Mouse (Mus musculus) midbrain, postnatal 0 days (tissue): ENCODE results near the gene Sarnp. TPM values are rescaled to one million over a fixed set of nuclear protein-coding genes. Genes with fewer than 3 reads are reported as not detected.

Experiments
- ATAC-seq: fragments of 200-750 bp; cut with Nextera tagmentation; 2 replicates; pipeline ENCODE4 v1.8.0; 2017; ENCODE audit warnings: moderate number of reproducible peaks, mild to moderate bottlenecking, moderate TSS enrichment, moderate library complexity; ENCODE audit not compliant: low FRiP score
- DNase-seq: peaks from one replicate; pipeline ENCODE4 v3.0.0-alpha.2; 2015; ENCODE audit warnings: low spot score
- H3K27ac ChIP-seq: fragments of 300-500 bp; sonication (generic); 2 replicates; pipeline ENCODE4 v1.5.1; 2014; ENCODE audit warnings: low read depth, mild to moderate bottlenecking, low read length, mixed read lengths
- H3K27me3 ChIP-seq: fragments of 300-500 bp; sonication (generic); 2 replicates; pipeline ENCODE4 v1.6.1; 2014; ENCODE audit warnings: low read length, control low read depth, mixed read lengths; ENCODE audit not compliant: insufficient read depth
- H3K36me3 ChIP-seq: fragments of 300-500 bp; sonication (generic); 2 replicates; pipeline ENCODE4 v1.6.1; 2014; ENCODE audit warnings: low read length, control low read depth, mixed read lengths; ENCODE audit not compliant: insufficient read depth
- H3K4me1 ChIP-seq: fragments of 300-500 bp; sonication (generic); 2 replicates; pipeline ENCODE4 v1.6.1; 2014; ENCODE audit warnings: mild to moderate bottlenecking, control low read depth, antibody characterized with exemption, low read length, mixed read lengths; ENCODE audit not compliant: insufficient read depth
- H3K4me2 ChIP-seq: fragments of 300-500 bp; sonication (generic); 2 replicates; pipeline ENCODE4 v1.6.1; 2014; ENCODE audit warnings: low read depth, mild to moderate bottlenecking, low read length, mixed read lengths; ENCODE audit not compliant: poor library complexity, severe bottlenecking
- H3K4me3 ChIP-seq: fragments of 300-500 bp; sonication (generic); 2 replicates; pipeline ENCODE4 v1.5.1; 2014; ENCODE audit warnings: low read depth, mild to moderate bottlenecking, low read length, moderate library complexity
- H3K9ac ChIP-seq: fragments of 300-500 bp; sonication (generic); replicated peaks from 2 replicates; pipeline ENCODE4 v1.6.1; 2014; ENCODE audit warnings: mild to moderate bottlenecking, low read length, moderate library complexity, mixed read lengths; ENCODE audit not compliant: poor library complexity, severe bottlenecking
- H3K9me3 ChIP-seq: fragments of 300-500 bp; sonication (generic); 2 replicates; pipeline ENCODE4 v1.6.1; 2016; ENCODE audit warnings: low read length, control low read depth
- CTCF ChIP-seq: IDR thresholded peaks from 2 replicates; pipeline ENCODE4 v1.5.1; 2016; ENCODE audit warnings: antibody characterized with exemption, mild to moderate bottlenecking
- WGBS: fragments of 180-500 bp; shearing (Covaris S2); extraction: QIAGEN DNeasy Blood & Tissue Kit; methylation state at CpG from one replicate; pipeline ENCODE4 v1.1.7; 2014; 5-methylcytosine and 5-hydroxymethylcytosine counted together
- polyA plus RNA-seq: library from polyadenylated mRNA; unstranded; fragments of >200 nt; fragmentation: Nextera tagmentation; extraction: Ambion mirVana; gene quantifications from 2 replicates; pipeline ENCODE4 v1.2.1, GENCODE M21; 2015
- total RNA-seq: library from RNA; depleted of rRNA; stranded (reverse); fragments of >200 nt; gene quantifications from 2 replicates; pipeline ENCODE4 v1.2.3, GENCODE M21; 2014

The Sarnp gene
- total and polyA plus RNA-seq, 2 experiments from 2014 or later, result 36.8 to 120 TPM

DNA sequence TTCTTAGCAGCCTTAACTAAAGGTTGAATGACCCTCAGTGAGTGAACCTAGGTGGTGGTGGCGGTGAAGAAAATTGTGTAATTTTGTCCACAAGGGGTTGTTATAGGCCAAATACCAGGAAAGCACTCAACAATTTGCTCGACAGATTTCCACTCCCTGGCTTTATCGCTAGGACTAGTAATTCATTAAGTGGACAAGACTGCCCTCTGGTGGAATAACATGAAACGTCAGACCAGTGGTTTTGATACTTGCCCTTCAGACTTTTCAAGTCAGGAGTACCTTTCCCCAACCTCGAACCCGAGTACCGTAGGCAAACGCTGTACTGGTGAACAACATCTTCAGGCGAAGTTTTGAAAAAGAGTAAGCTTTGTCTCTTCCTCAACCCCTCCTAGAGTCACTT is 78.3 kb downstream of the Sarnp start:
- WGBS, result 1% methylated on average over 9 of the region's 9 CpGs
- ATAC-seq, result peak; percentile 17; the same call in 1 of the 2 replicates

DNA sequence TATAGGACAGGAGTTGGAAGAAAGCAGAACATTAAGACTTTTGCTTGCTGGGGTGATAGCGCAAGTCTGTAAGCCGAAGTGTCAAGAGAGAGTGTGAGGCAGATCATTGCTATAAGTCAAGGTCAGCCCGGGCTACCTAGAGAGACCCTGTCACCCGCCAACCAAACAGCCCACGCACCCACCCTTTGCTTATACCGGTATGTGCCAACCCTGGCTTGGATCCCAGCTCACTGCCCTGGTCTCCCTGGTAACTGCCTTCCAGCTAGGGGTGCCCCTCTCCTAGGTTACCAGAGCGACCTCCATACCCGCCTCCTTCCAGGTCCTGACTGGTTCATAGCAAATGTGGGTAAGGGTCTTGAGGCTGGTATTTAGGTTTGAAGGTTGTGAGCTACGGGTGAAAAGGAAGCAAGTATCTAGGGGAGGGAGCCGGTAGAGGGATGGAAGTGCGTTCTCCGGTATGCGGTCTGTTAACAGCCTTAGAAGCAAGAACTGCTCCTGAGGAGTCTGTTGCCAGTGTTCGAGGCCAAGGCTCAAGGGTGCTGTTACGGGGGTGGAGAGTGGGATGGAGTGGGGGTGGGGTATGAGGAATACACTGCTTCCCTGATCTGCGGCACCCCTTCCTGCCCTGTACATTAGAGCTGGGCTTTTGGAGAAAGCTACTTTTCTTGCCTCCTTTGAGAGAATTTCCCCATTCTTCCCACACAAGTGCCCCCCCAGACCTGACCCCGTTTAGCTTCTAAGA is 79.0 kb downstream of the Sarnp start:
- Histone ChIP-seq H3K9me3 (no peaks in the 10 kb centered on the region), H3K27ac (peak overlapping the region; percentile 47; the same call in 1 of the 2 replicates), H3K36me3 (no peaks in the 10 kb centered on the region), H3K4me1 (peaks cover 5% of the 10 kb centered on the region; the same call in 1 of the 2 replicates), H3K9ac (no peak overlapping the region; the same call in 1 of the 2 replicates), H3K27me3 (peaks cover 10% of the 10 kb centered on the region; the same call in 1 of the 2 replicates), H3K4me3 (peak overlapping the region; percentile 14; the same call in 1 of the 2 replicates), H3K4me2 (peak overlapping the region; percentile 34)
- ATAC-seq (peak; percentile 71), DNase-seq (peak; percentile 88)
- 6% methylated on average over 17 of the region's 17 CpGs for WGBS
- no peak for TF ChIP-seq CTCF

More for the DNA sequence above, 78.3 kb downstream of the Sarnp start:
- peak overlapping the region; percentile 34 for H3K4me2 ChIP-seq
- no peak overlapping the region for H3K9ac ChIP-seq
- DNase-seq, result peak; percentile 96
- H3K4me1 ChIP-seq, result peaks cover 8% of the 10 kb centered on the region; the same call in 1 of the 2 replicates
- H3K36me3 ChIP-seq, result no peaks in the 10 kb centered on the region
- peak overlapping the region; percentile 14; the same call in 1 of the 2 replicates for H3K4me3 ChIP-seq
- H3K27ac ChIP-seq, result no peak overlapping the region
- peak; percentile 87 for TF ChIP-seq CTCF
- H3K9me3 ChIP-seq, result no peaks in the 10 kb centered on the region
- H3K27me3 ChIP-seq, result peaks cover 10% of the 10 kb centered on the region; the same call in 1 of the 2 replicates

DNA sequence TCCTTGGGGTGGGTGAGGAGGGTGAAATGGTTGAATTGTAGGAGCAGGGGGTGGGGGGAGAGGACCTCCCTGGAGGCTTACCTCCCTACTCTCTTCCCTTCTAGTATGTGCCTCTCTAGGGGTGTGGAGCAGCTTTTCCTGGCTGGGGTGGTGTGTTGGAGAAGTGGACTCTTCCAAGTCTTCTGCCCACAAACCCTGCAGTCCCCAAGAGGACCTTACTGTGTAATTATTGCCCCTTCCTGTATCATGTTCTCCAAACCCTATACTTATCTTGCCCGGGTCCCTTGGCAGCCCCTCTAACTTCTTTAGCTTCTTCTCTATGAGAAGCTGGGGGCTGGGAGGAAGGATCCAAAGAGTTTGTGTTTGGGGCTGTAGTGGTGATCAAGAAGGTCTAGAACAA is 79.7 kb downstream of the Sarnp start:
- Histone ChIP-seq H3K4me1 (peaks cover 5% of the 10 kb centered on the region; the same call in 1 of the 2 replicates), H3K9ac (no peak overlapping the region; the same call in 1 of the 2 replicates), H3K4me3 (peak overlapping the region; percentile 14; the same call in 1 of the 2 replicates), H3K9me3 (no peaks in the 10 kb centered on the region), H3K36me3 (no peaks in the 10 kb centered on the region), H3K27me3 (peaks cover 10% of the 10 kb centered on the region; the same call in 1 of the 2 replicates), H3K27ac (no peak overlapping the region), H3K4me2 (no peak overlapping the region; the same call in 1 of the 2 replicates)
- DNase-seq (no peak), ATAC-seq (no peak)
- 55% methylated on average over 1 of the region's 1 CpGs for WGBS
- no peak for TF ChIP-seq CTCF

DNA sequence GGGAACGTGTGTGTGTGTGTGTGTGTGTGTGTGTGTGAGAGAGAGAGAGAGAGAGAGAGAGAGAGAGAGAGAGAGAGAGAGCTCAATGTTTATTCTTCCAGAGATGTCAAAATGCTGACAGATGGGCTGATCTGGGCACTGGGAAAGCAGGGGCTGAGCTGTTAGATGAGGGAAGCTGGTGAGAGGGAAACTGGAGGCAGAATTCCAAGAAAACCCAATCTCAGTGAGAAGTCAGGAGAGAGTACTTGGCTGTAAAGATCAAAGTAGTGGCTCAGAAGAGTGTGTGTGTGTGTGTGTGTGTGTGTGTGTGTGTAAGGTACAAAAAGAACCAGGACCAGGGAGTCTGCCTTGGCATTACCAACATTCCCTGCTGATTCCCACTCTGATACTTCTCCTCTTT is 80.4 kb downstream of the Sarnp start:
- peak; percentile 46 for DNase-seq
- H3K4me3 ChIP-seq, result no peak overlapping the region
- no peak overlapping the region for H3K4me2 ChIP-seq
- no peak overlapping the region for H3K27ac ChIP-seq
- ATAC-seq, result no peak
- peaks cover 10% of the 10 kb centered on the region; the same call in 1 of the 2 replicates for H3K27me3 ChIP-seq
- WGBS, result 8% methylated on average over 1 of the region's 1 CpGs
- H3K36me3 ChIP-seq, result no peaks in the 10 kb centered on the region
- H3K9me3 ChIP-seq, result no peaks in the 10 kb centered on the region
- TF ChIP-seq CTCF, result no peak
- H3K4me1 ChIP-seq, result peaks cover 2% of the 10 kb centered on the region; the same call in 1 of the 2 replicates
- no peak overlapping the region for H3K9ac ChIP-seq

DNA sequence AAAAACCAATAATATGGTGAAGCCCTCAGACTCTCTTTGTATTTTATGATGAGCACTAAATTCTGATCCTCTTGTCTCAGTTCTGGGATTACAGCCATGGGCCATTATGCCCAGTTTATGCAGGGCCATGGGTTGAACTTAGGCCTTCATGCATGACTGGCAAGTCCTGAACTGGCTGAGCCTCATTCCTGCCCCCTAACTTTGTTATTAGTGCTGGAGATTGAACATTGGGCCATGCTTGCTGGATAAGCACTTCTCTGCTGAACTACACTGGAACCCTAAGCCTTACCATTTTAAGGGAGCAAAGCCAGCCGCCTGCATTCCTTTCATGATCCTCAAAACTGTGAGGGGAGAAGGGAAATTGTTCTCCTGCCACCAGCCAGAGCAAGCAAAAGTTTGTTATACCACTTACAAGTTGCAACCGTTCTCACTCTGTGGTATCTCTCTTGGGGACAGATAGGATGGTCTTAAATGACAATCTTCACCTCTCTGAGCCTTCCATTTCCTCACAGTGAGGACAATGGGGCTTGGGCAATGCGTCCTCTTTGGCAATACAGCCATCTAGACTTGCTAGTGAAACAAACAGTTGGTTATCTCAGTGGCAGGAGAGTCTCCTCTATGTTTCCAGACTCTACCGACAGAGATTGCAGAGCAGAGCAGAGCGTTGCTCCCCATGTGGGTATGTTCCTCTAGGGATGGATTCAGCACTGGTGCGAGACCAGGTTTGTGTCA is 82.8 kb downstream of the Sarnp start:
- no peak overlapping the region for H3K9ac ChIP-seq
- H3K4me2 ChIP-seq, result no peak overlapping the region
- no peaks in the 10 kb centered on the region for H3K4me1 ChIP-seq
- WGBS, result 83% methylated on average over 6 of the region's 6 CpGs
- no peak for TF ChIP-seq CTCF
- no peak for DNase-seq
- no peaks in the 10 kb centered on the region for H3K36me3 ChIP-seq
- no peaks in the 10 kb centered on the region for H3K9me3 ChIP-seq
- H3K27ac ChIP-seq, result no peak overlapping the region
- no peak overlapping the region for H3K4me3 ChIP-seq
- ATAC-seq, result no peak
- H3K27me3 ChIP-seq, result peaks cover 10% of the 10 kb centered on the region; the same call in 1 of the 2 replicates
